Mouse (Mus musculus): Measurements from ENCODE around the gene S100a9.

Gene S100a9

GRCm38 (mm10) chr3:90695613-90696012 is at the start of gene S100a9:
Gene S100a9, minus strand, starts transcription at chr3:90695721.
- DNase-seq: no peak

DNA sequence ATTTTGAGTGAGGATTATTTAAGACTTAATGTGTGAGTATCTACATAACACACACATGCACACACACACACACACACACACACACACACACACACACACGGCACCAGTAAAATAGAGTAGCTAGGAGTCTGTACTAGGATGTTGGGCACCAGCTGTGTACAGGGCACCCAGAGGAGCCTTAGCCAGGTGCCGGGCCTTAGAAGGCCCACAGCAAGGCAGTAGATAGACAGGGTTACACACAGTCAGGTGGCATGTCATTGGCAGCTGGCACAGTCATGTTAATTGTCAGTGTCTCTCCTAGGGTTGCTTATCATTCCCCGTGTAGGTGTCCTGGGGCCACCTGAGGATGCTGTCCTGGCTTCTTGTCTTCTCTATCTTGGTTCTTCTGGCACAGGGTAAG is 31.1 kb upstream of the S100a9 start, which contains the start of gene Pglyrp4:
Pglyrp4 (plus strand) TSS at position 301 of the 400 bp plus-strand sequence.
- DNase-seq: no peak

DNA sequence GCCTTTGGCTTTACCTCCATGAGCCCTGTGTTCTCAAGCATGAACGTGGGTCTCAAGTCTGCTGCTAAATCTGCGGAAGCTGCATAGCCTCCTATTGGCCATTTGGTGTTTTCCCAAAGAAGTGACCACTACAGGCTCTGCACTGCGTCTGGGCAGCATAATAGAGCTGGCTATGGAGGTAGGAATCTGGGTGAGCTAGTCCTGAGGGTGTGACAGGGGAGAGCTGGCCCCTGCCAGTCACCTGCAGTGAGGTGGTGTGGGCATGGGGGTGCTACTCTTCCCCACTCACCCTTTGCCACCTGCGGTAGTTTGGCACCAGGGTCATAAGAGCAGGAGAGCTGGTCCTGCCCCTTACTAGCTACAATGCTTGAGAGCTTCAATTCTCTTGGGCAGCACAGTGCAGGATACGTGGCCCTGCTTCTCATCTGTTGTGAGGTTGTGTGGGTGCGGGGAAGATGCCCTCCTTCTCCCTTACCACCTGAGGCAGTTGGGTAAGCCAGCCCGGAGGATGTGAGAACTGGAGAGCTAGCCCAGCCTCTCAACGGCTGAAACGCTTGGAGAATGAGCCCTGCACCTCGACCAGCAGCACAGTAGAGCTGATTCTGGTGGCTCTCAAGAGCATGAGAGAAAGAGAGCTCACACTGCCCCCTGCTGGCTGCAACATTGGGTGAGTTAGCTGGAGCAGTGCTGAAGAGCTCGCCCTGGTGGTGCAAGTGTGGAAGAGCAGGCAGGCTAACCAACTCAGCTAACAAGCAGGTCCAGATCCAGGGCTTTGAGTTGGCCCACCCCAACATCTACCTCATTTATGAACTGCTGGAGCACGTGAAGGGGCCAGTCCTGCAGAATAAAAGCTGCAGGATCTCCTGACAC is 14.3 kb upstream of the S100a9 start:
- DNase-seq: peak; percentile 39

GRCm38 (mm10) chr3:90708523-90709202 is 13.1 kb upstream of the S100a9 start:
- DNase-seq: no peak

DNA sequence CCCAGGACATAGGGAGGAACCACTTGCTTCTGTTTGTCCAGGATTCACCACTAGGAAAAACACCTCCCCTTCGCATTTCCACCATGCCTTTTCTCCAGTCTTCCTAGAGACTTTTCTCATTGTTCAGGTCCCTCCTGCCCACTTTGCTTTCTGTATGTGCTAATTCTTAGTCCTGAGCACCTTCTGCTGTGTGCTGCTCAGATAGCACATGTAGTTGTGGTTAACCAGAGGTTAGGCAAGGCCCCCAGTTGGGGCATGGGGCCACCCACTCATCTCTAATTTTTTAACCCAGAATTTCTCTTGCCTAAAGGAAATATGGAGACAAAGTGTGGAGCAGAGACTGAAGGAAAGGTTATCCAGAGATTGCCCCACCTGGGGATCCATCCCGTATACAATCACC is 6.7 kb upstream of the S100a9 start:
- DNase-seq: no peak

DNA sequence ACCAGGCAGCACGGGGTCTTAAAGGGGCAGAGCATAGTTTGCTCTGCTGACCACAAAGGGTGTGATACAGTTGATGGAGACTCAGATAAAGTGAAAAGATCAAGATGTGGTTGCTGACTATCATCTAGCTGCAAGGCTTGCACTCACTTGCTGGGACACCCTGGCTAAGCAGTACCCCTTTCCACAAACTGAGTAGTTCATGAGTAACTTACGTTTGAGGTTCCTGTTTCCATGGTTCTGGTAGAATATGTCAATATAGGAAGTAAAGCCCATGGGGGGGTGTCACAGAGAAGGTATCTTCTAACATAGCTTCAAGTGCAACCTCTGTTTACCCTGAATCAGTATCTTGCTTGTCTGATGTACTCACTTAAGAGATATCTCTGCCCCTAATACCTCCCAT is 2.0 kb downstream of the S100a9 start:
- DNase-seq: no peak

- no peak for DNase-seq
Observed at GRCm38 (mm10) chr3:90686835-90687234, 8.7 kb downstream of the S100a9 start.

- no peak for DNase-seq
Observed at GRCm38 (mm10) chr3:90683929-90684328, 11.6 kb downstream of the S100a9 start.

GRCm38 (mm10) chr3:90678656-90679055 is 16.9 kb downstream of the S100a9 start:
- no peak for DNase-seq

GRCm38 (mm10) chr3:90668846-90669245 is 26.7 kb downstream of the S100a9 start, which contains the start of gene S100a8:
Gene S100a8, plus strand, starts transcription at chr3:90668978.
- no peak for DNase-seq

- DNase-seq: no peak
Observed at GRCm38 (mm10) chr3:90664219-90664618, 31.3 kb downstream of the S100a9 start.

GRCm38 (mm10) chr3:90659364-90660044 is 36.0 kb downstream of the S100a9 start:
- no peak for DNase-seq

DNA sequence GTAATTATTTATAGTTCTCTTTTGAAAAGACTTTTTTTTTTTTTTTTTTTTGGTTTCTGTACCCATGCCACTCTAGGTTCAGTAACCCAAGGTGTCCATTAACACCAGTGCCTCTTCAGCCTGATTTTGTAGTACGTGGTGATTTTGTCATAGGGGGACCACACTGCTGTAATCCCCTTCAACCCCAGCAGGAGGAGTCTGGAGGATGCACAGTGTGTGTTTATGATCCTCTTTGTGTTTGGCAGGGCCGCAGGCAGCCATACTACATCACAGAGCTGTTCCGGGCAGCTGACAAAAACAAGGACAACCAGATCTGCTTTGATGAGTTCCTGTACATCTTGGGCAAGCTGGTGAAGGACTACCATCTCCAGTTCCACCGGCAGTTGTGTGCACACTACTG is 38.1 kb downstream of the S100a9 start:
- DNase-seq: no peak

DNA sequence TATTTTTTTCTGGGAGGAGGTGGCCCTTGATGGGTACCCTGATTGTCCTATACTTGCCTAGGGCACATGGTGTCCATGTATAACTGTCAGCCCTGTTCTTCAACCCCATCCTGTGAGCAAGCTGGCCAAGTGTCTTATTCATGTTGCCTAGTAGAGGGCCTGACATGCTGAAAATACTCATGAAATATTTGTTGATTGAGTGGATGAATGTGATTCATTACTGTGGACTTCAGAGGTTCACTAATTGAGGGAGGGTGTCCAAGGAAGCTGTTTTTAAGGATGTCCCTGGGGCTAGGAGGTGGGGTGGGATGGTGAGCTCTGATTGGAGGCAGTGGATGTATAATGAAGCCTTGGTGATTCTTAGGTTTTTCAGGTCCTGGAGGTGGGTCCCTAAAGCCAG is 41.8 kb downstream of the S100a9 start, which contains the start of gene S100a7a:
S100a7a (plus strand) TSS at position 301 of the 400 bp plus-strand sequence.
- DNase-seq: no peak

DNA sequence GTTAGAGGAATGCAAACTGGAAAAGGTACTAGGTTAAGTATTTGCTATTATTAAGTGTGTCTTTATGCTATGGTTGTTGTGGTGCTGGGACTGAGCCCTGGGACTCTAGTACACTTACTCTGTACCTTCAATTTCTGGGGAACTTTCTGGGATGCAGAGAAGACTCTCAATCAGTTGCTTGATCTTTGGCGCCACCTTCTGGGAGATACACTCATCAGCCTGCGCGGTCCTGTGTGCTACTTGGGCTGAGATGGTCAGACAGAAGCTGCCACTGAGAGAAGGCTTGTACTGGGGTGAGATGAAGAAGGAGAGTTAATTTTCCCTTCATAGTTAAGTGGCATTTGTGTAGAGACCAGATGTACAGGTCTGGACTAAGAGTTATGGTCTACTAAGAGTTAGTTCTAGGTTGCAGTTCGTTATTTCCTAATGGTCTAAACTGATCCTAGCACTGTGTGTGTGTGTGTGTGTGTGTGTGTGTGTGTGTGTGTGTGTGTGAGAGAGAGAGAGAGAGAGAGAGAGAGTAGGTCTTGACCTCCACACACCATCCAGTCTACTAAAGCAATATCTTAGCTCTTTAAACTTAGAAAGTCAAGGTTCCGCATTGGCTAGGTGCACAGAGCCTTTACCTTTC is 42.5 kb downstream of the S100a9 start:
- DNase-seq: peak; percentile 43

DNA sequence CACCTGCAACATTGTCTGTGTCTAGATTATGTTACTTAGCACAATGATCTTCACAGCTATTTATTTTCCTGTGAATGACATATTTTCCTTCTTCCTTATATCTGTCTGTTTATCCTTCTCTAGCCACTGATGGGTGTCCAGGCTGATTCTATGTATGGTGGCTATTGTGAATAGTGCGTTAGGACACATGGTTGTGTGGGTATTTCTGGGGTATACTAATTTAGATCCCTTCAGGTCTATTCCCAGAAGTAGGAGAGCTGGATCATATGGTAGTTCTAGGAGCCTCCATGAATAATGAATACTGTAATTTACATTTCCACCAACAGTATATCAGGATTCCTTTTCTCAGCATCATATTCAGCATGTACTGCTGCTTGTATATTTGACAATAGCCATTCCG is 45.7 kb downstream of the S100a9 start:
- no peak for DNase-seq

DNA sequence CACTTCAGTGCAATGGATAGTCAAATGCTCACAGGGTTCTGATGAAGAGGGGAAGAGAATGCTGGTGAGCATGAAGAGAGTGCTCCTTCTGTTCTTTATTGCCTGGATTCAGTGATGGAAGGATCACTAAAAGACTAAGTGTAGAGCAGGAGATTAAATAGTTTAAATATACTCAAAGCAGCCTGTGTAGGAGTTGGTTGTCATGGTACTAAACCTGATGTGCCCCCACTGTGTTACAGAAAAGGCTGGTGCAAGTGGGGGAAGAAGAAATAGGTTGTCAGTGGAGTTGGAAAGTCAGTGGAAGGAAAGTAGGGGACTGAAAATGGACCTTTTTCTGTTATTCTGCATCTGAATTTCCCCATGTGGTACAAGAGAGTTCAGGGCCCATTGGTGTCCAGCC is 46.5 kb downstream of the S100a9 start:
- DNase-seq: no peak

GRCm38 (mm10) chr3:90647291-90647690 is 48.2 kb downstream of the S100a9 start:
- DNase-seq: no peak

DNA sequence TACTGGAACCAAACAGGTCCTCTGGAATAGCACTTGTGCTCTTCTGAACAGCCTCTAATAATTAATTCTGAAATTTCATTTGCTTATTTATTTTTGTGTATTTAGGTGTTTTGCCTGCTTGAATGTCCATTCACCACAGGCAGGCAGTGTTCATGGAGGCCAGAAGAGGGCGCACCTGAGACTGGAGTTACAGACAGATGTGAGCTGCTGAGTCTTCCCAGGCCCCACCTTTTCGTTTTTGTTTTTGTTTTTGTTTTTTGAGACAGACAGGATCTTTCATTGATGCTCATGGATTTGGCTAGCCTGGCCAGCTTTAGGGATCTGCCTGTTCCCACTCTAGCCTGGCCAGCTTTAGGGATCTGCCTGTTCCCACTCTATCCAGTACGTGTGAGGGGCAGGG is 51.3 kb downstream of the S100a9 start:
- DNase-seq: no peak

Measured in cerebellum, adult 11 months (tissue).